ENCODE assay signal across 21 mouse cellular contexts in genomic region chr19:47046343-47046742, GRCm38 (mm10). TPM values are rescaled to one million over a fixed set of nuclear protein-coding genes. Genes with fewer than 3 reads are reported as not detected.
A peak's percentile ranks its signal among the peaks of the same experiment; 100 is the strongest.
DNase-seq lines count a peak whose midpoint lies in the region; ATAC-seq and TF ChIP-seq lines count a peak whose summit lies in the region.
"Had no signal": no experiment of that assay in that cellular context is flagged by ENCODE, and none has a peak within 500 bp of the region (broad histone marks: within the 10 kb centered on the region; RNA-seq: fewer than 3 reads in every experiment).

No protein-coding gene starts in this region.

- peak; percentile 23; the same call in 1 of the 2 replicates for TF ChIP-seq CTCF in heart, adult 2 months (IDR thresholded peaks at IDR 0.05)
- peak; percentile 20; the same call in 1 of the 2 replicates for TF ChIP-seq CTCF in liver, adult 2 months (IDR thresholded peaks at IDR 0.05; ENCODE audit: low read depth, low read length)

- no peaks in the 10 kb centered on the region for H3K36me3 ChIP-seq in heart, adult 2 months (ENCODE audit: control insufficient read depth, insufficient read depth, low read length)
- peaks cover 13% of the 10 kb centered on the region; the same call in 1 of the 2 replicates for H3K36me3 ChIP-seq in liver, adult 2 months (ENCODE audit: control insufficient read depth, insufficient read depth, low read length)
- H3K36me3 ChIP-seq in liver, embryonic 11.5 days (ENCODE audit: control insufficient read depth, insufficient read depth, low read length), result peaks cover 14% of the 10 kb centered on the region
- peaks cover 46% of the 10 kb centered on the region for H3K36me3 ChIP-seq in forebrain, embryonic 14.5 days (ENCODE audit: control insufficient read depth, insufficient read depth, low read length)

- no peaks in the 10 kb centered on the region for H3K9me3 ChIP-seq in liver, embryonic 11.5 days (ENCODE audit: control insufficient read depth, low read length)
- no peaks in the 10 kb centered on the region for H3K9me3 ChIP-seq in forebrain, embryonic 14.5 days (replicated peaks; ENCODE audit: control insufficient read depth, low read length)
- H3K9me3 ChIP-seq: embryonic facial prominence, embryonic 15.5 days; heart, embryonic 15.5 days; hindbrain, embryonic 12.5 days; liver, embryonic 15.5 days; midbrain, embryonic 10.5 days had no signal

- intact Hi-C loops in heart, adult 2 months (cut with DNase I), result no loop called here
- intact Hi-C loops in heart, postnatal 14 days (cut with DNase I), result loop anchor here (10.0 kb wide), 1 partner anchor 372 kb away; the partner anchor contains the start of gene Cyp17a1
- intact Hi-C loops in left cerebral cortex, postnatal 4 days (cut with DNase I), result no loop called here

- H3K79me2 ChIP-seq in heart, adult 2 months (replicated peaks; ENCODE audit: control insufficient read depth, insufficient read depth, low read length), result no peaks in the 10 kb centered on the region
- H3K79me2 ChIP-seq in liver, adult 2 months (ENCODE audit: control insufficient read depth, insufficient read depth, low read length), result peaks cover 4% of the 10 kb centered on the region; the same call in 1 of the 2 replicates

- no peak for TF ChIP-seq EP300 in heart, adult 2 months (IDR thresholded peaks at IDR 0.05; ENCODE audit: insufficient read depth, low read depth, low read length)

- ATAC-seq in liver, embryonic 11.5 days (replicated peaks; ENCODE audit: low FRiP score), result no peak
- ATAC-seq in forebrain, embryonic 14.5 days, result no peak
- ATAC-seq: activated CD4-positive, CD25-positive, alpha-beta regulatory T cell, adult 4 months had no signal

- H3K4me2 ChIP-seq in liver, embryonic 11.5 days, result no peak overlapping the region
- no peak overlapping the region for H3K4me2 ChIP-seq in forebrain, embryonic 14.5 days (ENCODE audit: low read length)
- H3K4me2 ChIP-seq: embryonic facial prominence, embryonic 15.5 days; heart, embryonic 15.5 days; hindbrain, embryonic 12.5 days; liver, embryonic 15.5 days had no signal

- no peak overlapping the region for H3K27ac ChIP-seq in heart, adult 2 months
- no peak overlapping the region for H3K27ac ChIP-seq in liver, adult 2 months (replicated peaks; ENCODE audit: insufficient read depth, low read depth, low read length)
- H3K27ac ChIP-seq in liver, embryonic 11.5 days (ENCODE audit: low read depth, low read length), result no peak overlapping the region
- no peak overlapping the region for H3K27ac ChIP-seq in forebrain, embryonic 14.5 days (ENCODE audit: low read depth, low read length)
- H3K27ac ChIP-seq: embryonic facial prominence, embryonic 15.5 days; heart, embryonic 15.5 days; hindbrain, embryonic 12.5 days; liver, embryonic 15.5 days; midbrain, embryonic 10.5 days had no signal

- H3K9ac ChIP-seq in heart, adult 2 months (ENCODE audit: low read depth, low read length), result no peak overlapping the region
- H3K9ac ChIP-seq in liver, adult 2 months (ENCODE audit: low read depth, low read length), result no peak overlapping the region
- no peak overlapping the region for H3K9ac ChIP-seq in liver, embryonic 11.5 days (ENCODE audit: low read depth, low read length)
- no peak overlapping the region for H3K9ac ChIP-seq in forebrain, embryonic 14.5 days (ENCODE audit: low read length)
- H3K9ac ChIP-seq: embryonic facial prominence, embryonic 15.5 days; heart, embryonic 15.5 days; hindbrain, embryonic 12.5 days; liver, embryonic 15.5 days had no signal

- WGBS in heart, adult 2 months, result 96% methylated on average over 1 of the region's 1 CpGs
- WGBS in liver, adult 2 months, result 97% methylated on average over 1 of the region's 1 CpGs
- 96% methylated on average over 1 of the region's 1 CpGs for WGBS in liver, embryonic 11.5 days
- 94% methylated on average over 1 of the region's 1 CpGs for WGBS in forebrain, embryonic 14.5 days

- no peak overlapping the region for H3K4me3 ChIP-seq in heart, adult 2 months
- no peak overlapping the region for H3K4me3 ChIP-seq in liver, adult 2 months (ENCODE audit: insufficient read depth, low read depth, low read length)
- H3K4me3 ChIP-seq in liver, embryonic 11.5 days (ENCODE audit: low read depth, low read length), result no peak overlapping the region
- no peak overlapping the region for H3K4me3 ChIP-seq in forebrain, embryonic 14.5 days (ENCODE audit: low read depth, low read length)
- H3K4me3 ChIP-seq: embryonic facial prominence, embryonic 15.5 days; heart, embryonic 15.5 days; hindbrain, embryonic 12.5 days; liver, embryonic 15.5 days; midbrain, embryonic 10.5 days had no signal

- no peak for TF ChIP-seq POLR2A in heart, adult 2 months (IDR thresholded peaks at IDR 0.05; ENCODE audit: insufficient read depth, low read depth, low read length)
- no peak for TF ChIP-seq POLR2A in liver, adult 2 months (IDR thresholded peaks at IDR 0.05; ENCODE audit: extremely low read depth, insufficient read depth, low read length)

- no peaks in the 10 kb centered on the region for H3K27me3 ChIP-seq in heart, adult 2 months (ENCODE audit: control insufficient read depth, insufficient read depth, low read length)
- H3K27me3 ChIP-seq in liver, adult 2 months (ENCODE audit: control insufficient read depth, insufficient read depth, low read length), result no peaks in the 10 kb centered on the region
- no peaks in the 10 kb centered on the region for H3K27me3 ChIP-seq in liver, embryonic 11.5 days (replicated peaks; ENCODE audit: control insufficient read depth, insufficient read depth, low read length)
- no peaks in the 10 kb centered on the region for H3K27me3 ChIP-seq in forebrain, embryonic 14.5 days (replicated peaks; ENCODE audit: control insufficient read depth, insufficient read depth, low read length)
- H3K27me3 ChIP-seq: embryonic facial prominence, embryonic 15.5 days; heart, embryonic 15.5 days; hindbrain, embryonic 12.5 days; liver, embryonic 15.5 days had no signal

- DNase-seq in heart, adult 2 months, result no peak
- no peak for DNase-seq in heart, postnatal 14 days
- DNase-seq in liver, adult 2 months (ENCODE audit: extremely low read depth, low read depth, low spot score), result no peak
- no peak for DNase-seq in liver, embryonic 11.5 days (ENCODE audit: low spot score)
- peak; percentile 45 for DNase-seq in 416B (ENCODE audit: low read depth)
- peak; percentile 55 for DNase-seq in R1 (ENCODE audit: low read depth, low spot score)
- no peak for DNase-seq in forebrain, embryonic 14.5 days (ENCODE audit: low spot score)
- DNase-seq in left cerebral cortex, postnatal 4 days, result no peak
- DNase-seq: adrenal gland, postnatal 14 days; cerebellum, adult 18-20 months; kidney, adult 11 months; kidney, postnatal 36 days; lung, postnatal 36 days; right cerebral cortex, postnatal 4 days had no signal

- peaks cover 4% of the 10 kb centered on the region; the same call in 1 of the 2 replicates for H3K4me1 ChIP-seq in heart, adult 2 months (ENCODE audit: control insufficient read depth, insufficient read depth, low read length)
- H3K4me1 ChIP-seq in liver, adult 2 months (ENCODE audit: control insufficient read depth, insufficient read depth, low read length), result peaks cover 3% of the 10 kb centered on the region
- peaks cover 12% of the 10 kb centered on the region for H3K4me1 ChIP-seq in liver, embryonic 11.5 days (replicated peaks; ENCODE audit: control insufficient read depth, insufficient read depth, low read length)
- H3K4me1 ChIP-seq in forebrain, embryonic 14.5 days (ENCODE audit: control insufficient read depth, insufficient read depth, low read length), result peaks cover 11% of the 10 kb centered on the region

RNA-seq across cellular contexts. Expression of gene Pcgf6, which starts 4.4 kb away (rescaled TPM):
- 1 to 10 TPM; 2.7 to 3.2 TPM for total RNA-seq in heart, adult 2 months (2021)
- 2.5 and 3.5 TPM in 2 replicates for polyA plus RNA-seq in heart, adult 2 months (2012; rRNA removed)
- 1 to 10 TPM; 2.8 to 2.9 TPM for total RNA-seq in heart, postnatal 14 days (2021)
- 3.6 and 5.9 TPM in 2 replicates for total RNA-seq in liver, adult 2 months (2014; rRNA removed)
- polyA plus RNA-seq in liver, adult 2 months (2012; rRNA removed), result 4.6 and 5.0 TPM in 2 replicates
- 28.6 and 32.9 TPM in 2 replicates for polyA plus RNA-seq in liver, embryonic 11.5 days (2014; fragmentation: Nextera tagmentation; extraction: Ambion mirVana)
- 20.4 and 23.0 TPM in 2 replicates for polyA plus RNA-seq in forebrain, embryonic 14.5 days (2014; fragmentation: Nextera tagmentation; extraction: Ambion mirVana)
- 10 to 100 TPM; 25.0 to 26.1 TPM for total RNA-seq in left cerebral cortex, postnatal 4 days (2021)

RNA-seq across cellular contexts. Expression of gene Taf5, which starts 21.2 kb away (rescaled TPM):
- total RNA-seq in heart, adult 2 months (2021), result 1 to 10 TPM; 2.7 to 2.9 TPM
- 1.5 and 2.2 TPM in 2 replicates for polyA plus RNA-seq in heart, adult 2 months (2012; rRNA removed)
- total RNA-seq in heart, postnatal 14 days (2021), result 1 to 10 TPM; 3.6 to 3.8 TPM
- total RNA-seq in liver, adult 2 months (2014; rRNA removed), result 2.3 and 2.6 TPM in 2 replicates
- polyA plus RNA-seq in liver, adult 2 months (2012; rRNA removed), result 1.5 and 1.9 TPM in 2 replicates
- 9.0 TPM in 2 replicates for polyA plus RNA-seq in liver, embryonic 11.5 days (2014; fragmentation: Nextera tagmentation; extraction: Ambion mirVana)
- polyA plus RNA-seq in forebrain, embryonic 14.5 days (2014; fragmentation: Nextera tagmentation; extraction: Ambion mirVana), result 8.4 and 10.2 TPM in 2 replicates
- 1 to 10 TPM; 7.8 to 8.6 TPM for total RNA-seq in left cerebral cortex, postnatal 4 days (2021)

RNA-seq across cellular contexts. Expression of gene Nt5c2, which starts 31.4 kb away (rescaled TPM):
- 10 to 100 TPM; 58.2 to 63.9 TPM for total RNA-seq in heart, adult 2 months (2021)
- polyA plus RNA-seq in heart, adult 2 months (2012; rRNA removed), result 16.7 and 24.5 TPM in 2 replicates
- 10 to 100 TPM; 64.9 to 75.1 TPM for total RNA-seq in heart, postnatal 14 days (2021)
- total RNA-seq in liver, adult 2 months (2014; rRNA removed), result 12.6 and 14.8 TPM in 2 replicates
- 7.4 and 7.5 TPM in 2 replicates for polyA plus RNA-seq in liver, adult 2 months (2012; rRNA removed)
- 107 and 110 TPM in 2 replicates for polyA plus RNA-seq in liver, embryonic 11.5 days (2014; fragmentation: Nextera tagmentation; extraction: Ambion mirVana)
- polyA plus RNA-seq in forebrain, embryonic 14.5 days (2014; fragmentation: Nextera tagmentation; extraction: Ambion mirVana), result 84.2 and 86.2 TPM in 2 replicates
- 10 to 100 TPM; 84.0 to 93.6 TPM for total RNA-seq in left cerebral cortex, postnatal 4 days (2021)

RNA-seq across cellular contexts. Expression of gene Ina, which starts 31.8 kb away (rescaled TPM):
- total RNA-seq in heart, adult 2 months (2021), result under 1 TPM in 1 of 2 experiments, not detected in 1; 0.11 TPM
- polyA plus RNA-seq in heart, adult 2 months (2012; rRNA removed), result 0.04 and 0.09 TPM in 2 replicates
- not detected for total RNA-seq in heart, postnatal 14 days (2021)
- under 0.01 TPM in 1 of 2 replicates, not detected in the other for total RNA-seq in liver, adult 2 months (2014; rRNA removed)
- not detected in 2 replicates for polyA plus RNA-seq in liver, adult 2 months (2012; rRNA removed)
- polyA plus RNA-seq in liver, embryonic 11.5 days (2014; fragmentation: Nextera tagmentation; extraction: Ambion mirVana), result 0.26 and 0.53 TPM in 2 replicates
- 253 and 297 TPM in 2 replicates for polyA plus RNA-seq in forebrain, embryonic 14.5 days (2014; fragmentation: Nextera tagmentation; extraction: Ambion mirVana)
- 100 to 1,000 TPM; 246 to 250 TPM for total RNA-seq in left cerebral cortex, postnatal 4 days (2021)
- total RNA-seq: granulocyte monocyte progenitor cell, adult 5-6 weeks had no signal
- polyA plus RNA-seq: activated CD4-positive, CD25-positive, alpha-beta regulatory T cell, adult 4 months had no signal

RNA-seq across cellular contexts. Expression of gene Usmg5, which starts 44.1 kb away (rescaled TPM):
- 1,000 to 10,000 TPM; 2,026 to 2,490 TPM for total RNA-seq in heart, adult 2 months (2021)
- 762 and 1,154 TPM in 2 replicates for polyA plus RNA-seq in heart, adult 2 months (2012; rRNA removed)
- 1,000 to 10,000 TPM; 2,083 to 2,242 TPM for total RNA-seq in heart, postnatal 14 days (2021)
- total RNA-seq in liver, adult 2 months (2014; rRNA removed), result 264 and 266 TPM in 2 replicates
- 125 and 171 TPM in 2 replicates for polyA plus RNA-seq in liver, adult 2 months (2012; rRNA removed)
- 1,203 and 1,215 TPM in 2 replicates for polyA plus RNA-seq in liver, embryonic 11.5 days (2014; fragmentation: Nextera tagmentation; extraction: Ambion mirVana)
- polyA plus RNA-seq in forebrain, embryonic 14.5 days (2014; fragmentation: Nextera tagmentation; extraction: Ambion mirVana), result 1,398 and 1,484 TPM in 2 replicates
- total RNA-seq in left cerebral cortex, postnatal 4 days (2021), result 100 to 1,000 TPM; 610 to 660 TPM

Comparison
In these comparisons a context has a peak if more than half of its experiments do, and no peak if none do; other contexts are left out.
1. DNase-seq: peak in 416B (single experiment) and R1 (single experiment); none in heart, adult 2 months (0 of 2), heart, postnatal 14 days (0 of 2), liver, adult 2 months (single experiment), liver, embryonic 11.5 days (single experiment), forebrain, embryonic 14.5 days (single experiment) and left cerebral cortex, postnatal 4 days (single experiment).